Mouse (Mus musculus) limb, embryonic 11.5 days (tissue): ENCODE measurements at regions not wholly inside any gene's neighbourhood (a gene's known extent, or its start where the extent isn't known, plus 50 kb on each side); places are given as distances from the start of the nearest gene placed in this dataset.

Experiments
- ATAC-seq: fragments of 200-750 bp; cut with Nextera tagmentation; 2 replicates; pipeline ENCODE4 v1.8.0; 2017; ENCODE audit warnings: low read depth; ENCODE audit not compliant: insufficient number of reproducible peaks, low FRiP score, low TSS enrichment
- DNase-seq: peaks from one replicate; pipeline ENCODE4 v3.0.0-alpha.2; 2015; ENCODE audit warnings: low spot score
- H3K27ac ChIP-seq: fragments of 300-500 bp; sonication (generic); replicated peaks from 2 replicates; pipeline ENCODE4 v1.5.1; 2014; ENCODE audit warnings: low read depth, mild to moderate bottlenecking, low read length
- H3K27me3 ChIP-seq: fragments of 300-500 bp; sonication (generic); 2 replicates; pipeline ENCODE4 v1.6.1; 2014; ENCODE audit warnings: mild to moderate bottlenecking, low read length, mixed read lengths; ENCODE audit not compliant: control insufficient read depth, insufficient read depth
- H3K36me3 ChIP-seq: fragments of 300-500 bp; sonication (generic); 2 replicates; pipeline ENCODE4 v1.6.1; 2014; ENCODE audit warnings: mild to moderate bottlenecking, low read length, moderate library complexity, mixed read lengths; ENCODE audit not compliant: control insufficient read depth, insufficient read depth
- H3K4me1 ChIP-seq: fragments of 300-500 bp; sonication (generic); 2 replicates; pipeline ENCODE4 v1.6.1; 2014; ENCODE audit warnings: low read length, mixed read lengths; ENCODE audit not compliant: control insufficient read depth, insufficient read depth
- H3K4me2 ChIP-seq: fragments of 300-500 bp; sonication (generic); 2 replicates; pipeline ENCODE4 v1.6.1; 2014; ENCODE audit warnings: low read depth, mild to moderate bottlenecking, moderate library complexity; ENCODE audit not compliant: severe bottlenecking
- H3K4me3 ChIP-seq: fragments of 300-500 bp; sonication (generic); 2 replicates; pipeline ENCODE4 v1.5.1; 2014; ENCODE audit warnings: low read depth, low read length
- H3K9ac ChIP-seq: fragments of 300-500 bp; sonication (generic); 2 replicates; pipeline ENCODE4 v1.6.1; 2014; ENCODE audit warnings: mild to moderate bottlenecking, low read length
- H3K9me3 ChIP-seq: fragments of 300-500 bp; sonication (generic); 2 replicates; pipeline ENCODE4 v1.6.1; 2016; ENCODE audit warnings: low read length; ENCODE audit not compliant: control insufficient read depth
- WGBS: fragments of 180-500 bp; shearing (Covaris S2); extraction: QIAGEN DNeasy Blood & Tissue Kit; methylation state at CpG from one replicate; pipeline ENCODE4 v1.1.7; 2014; 5-methylcytosine and 5-hydroxymethylcytosine counted together

DNA sequence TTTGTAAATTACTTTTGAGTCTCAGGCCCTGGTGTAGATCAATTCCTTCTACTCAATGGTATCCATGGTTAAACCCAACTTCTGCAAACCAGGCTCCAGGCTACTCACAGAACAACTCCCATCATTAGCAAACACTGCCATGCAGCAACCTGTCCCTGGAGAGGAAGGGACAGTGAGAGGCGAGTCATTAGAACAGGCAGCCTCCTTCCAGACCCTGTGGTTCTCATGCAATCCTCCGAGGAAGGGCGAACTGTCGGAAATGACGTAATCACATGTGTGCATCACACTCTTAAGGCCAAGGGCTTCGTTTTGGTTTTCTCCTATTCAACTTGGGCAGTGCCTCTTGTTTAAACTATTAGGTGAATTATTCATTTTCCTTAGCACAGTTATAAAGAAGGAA, 152.2 kb upstream of the Rfx3 start:
- Histone ChIP-seq H3K27me3 (no peaks in the 10 kb centered on the region), H3K4me1 (no peaks in the 10 kb centered on the region), H3K4me3 (no peak overlapping the region), H3K27ac (no peak overlapping the region), H3K36me3 (no peaks in the 10 kb centered on the region), H3K9ac (no peak overlapping the region), H3K9me3 (no peaks in the 10 kb centered on the region), H3K4me2 (no peak overlapping the region)
- ATAC-seq, result no peak
- DNase-seq, result no peak
- 91% methylated on average over 6 of the region's 6 CpGs for WGBS

- ATAC-seq, result no peak
- no peak overlapping the region for H3K4me3 ChIP-seq
- no peak overlapping the region for H3K9ac ChIP-seq
- DNase-seq, result peak; percentile 35
- H3K9me3 ChIP-seq, result no peaks in the 10 kb centered on the region
- no peaks in the 10 kb centered on the region for H3K27me3 ChIP-seq
- 77% methylated on average over 4 of the region's 4 CpGs for WGBS
- no peaks in the 10 kb centered on the region for H3K4me1 ChIP-seq
- no peak overlapping the region for H3K27ac ChIP-seq
- no peaks in the 10 kb centered on the region for H3K36me3 ChIP-seq
- H3K4me2 ChIP-seq, result no peak overlapping the region
These were observed 149.6 kb upstream of the Rfx3 start for GRCm38 (mm10) chr19:28160582-28160981.

- no peaks in the 10 kb centered on the region for H3K4me1 ChIP-seq
- no peaks in the 10 kb centered on the region for H3K36me3 ChIP-seq
These were observed 146.2 kb upstream of the Rfx3 start for GRCm38 (mm10) chr19:28157196-28157595.

GRCm38 (mm10) chr19:28137581-28137980, 126.6 kb upstream of the Rfx3 start:
- Histone ChIP-seq H3K4me2 (no peak overlapping the region), H3K27ac (no peak overlapping the region), H3K9me3 (no peaks in the 10 kb centered on the region), H3K27me3 (no peaks in the 10 kb centered on the region), H3K4me1 (no peaks in the 10 kb centered on the region), H3K36me3 (no peaks in the 10 kb centered on the region), H3K9ac (no peak overlapping the region), H3K4me3 (no peak overlapping the region)
- ATAC-seq, result no peak
- 85% methylated on average over 10 of the region's 10 CpGs for WGBS
- DNase-seq, result no peak

More at GRCm38 (mm10) chr19:28157196-28157595, 146.2 kb upstream of the Rfx3 start:
- Histone ChIP-seq H3K4me2 (no peak overlapping the region), H3K4me3 (no peak overlapping the region), H3K9ac (no peak overlapping the region), H3K27ac (no peak overlapping the region), H3K9me3 (no peaks in the 10 kb centered on the region), H3K27me3 (no peaks in the 10 kb centered on the region)
- ATAC-seq (no peak), DNase-seq (no peak)
- 87% methylated on average over 3 of the region's 3 CpGs for WGBS

GRCm38 (mm10) chr19:28134806-28135205, 123.8 kb upstream of the Rfx3 start:
- ATAC-seq (no peak), DNase-seq (no peak)
- Histone ChIP-seq H3K36me3 (no peaks in the 10 kb centered on the region), H3K4me1 (no peaks in the 10 kb centered on the region), H3K27ac (no peak overlapping the region), H3K27me3 (no peaks in the 10 kb centered on the region), H3K9ac (no peak overlapping the region), H3K4me2 (no peak overlapping the region), H3K4me3 (no peak overlapping the region), H3K9me3 (no peaks in the 10 kb centered on the region)
- WGBS, result 0% methylated on average over 1 of the region's 1 CpGs

DNA sequence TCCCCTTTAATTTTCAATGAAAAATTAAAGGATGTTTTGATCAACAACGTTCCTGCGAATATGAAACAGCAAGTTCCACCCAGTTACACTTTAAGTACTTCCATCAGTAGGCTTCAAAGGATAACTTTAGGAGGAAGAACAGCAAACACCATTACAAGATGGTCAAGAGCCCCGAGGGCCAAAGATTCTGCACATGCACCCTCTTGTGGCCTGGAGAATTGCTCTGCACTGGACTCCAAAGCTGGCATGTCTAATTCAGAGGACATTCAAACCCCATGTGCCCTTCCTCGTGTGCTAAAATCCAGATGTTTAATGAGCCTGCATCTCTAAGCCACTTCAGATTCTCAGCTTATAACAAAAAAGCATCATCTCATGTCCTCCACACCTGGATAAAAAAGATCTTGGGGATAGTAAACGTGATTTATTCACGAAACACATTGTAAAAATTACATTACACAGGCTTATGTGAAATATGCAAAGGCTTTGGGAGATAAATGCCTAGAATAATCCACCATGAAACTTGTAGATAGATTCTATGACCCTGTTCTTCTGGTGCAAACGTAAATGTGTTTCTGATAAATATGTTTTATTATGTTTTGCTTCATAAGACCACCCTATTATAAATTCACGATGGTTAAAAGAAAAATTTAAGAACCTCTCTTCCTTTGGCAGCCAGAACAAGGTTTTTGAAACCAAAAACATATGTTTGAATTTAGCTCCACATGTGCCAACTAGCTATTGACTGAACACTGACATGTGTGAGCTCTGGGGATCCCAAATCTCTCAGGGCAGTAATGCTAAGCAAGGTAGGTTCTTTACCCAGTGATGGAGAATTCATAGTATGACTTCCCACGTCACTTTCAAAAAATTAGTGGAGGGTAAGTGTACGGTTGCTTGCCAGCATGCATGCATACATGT, 100.6 kb upstream of the Rfx3 start:
- H3K4me1 ChIP-seq, result no peaks in the 10 kb centered on the region
- H3K9me3 ChIP-seq, result no peaks in the 10 kb centered on the region
- no peak overlapping the region for H3K4me3 ChIP-seq
- WGBS, result 55% methylated on average over 10 of the region's 10 CpGs
- H3K9ac ChIP-seq, result no peak overlapping the region
- peak; percentile 65 for ATAC-seq
- peak; percentile 48 for DNase-seq
- no peak overlapping the region for H3K4me2 ChIP-seq
- H3K27me3 ChIP-seq, result no peaks in the 10 kb centered on the region
- no peak overlapping the region for H3K27ac ChIP-seq
- H3K36me3 ChIP-seq, result no peaks in the 10 kb centered on the region

DNA sequence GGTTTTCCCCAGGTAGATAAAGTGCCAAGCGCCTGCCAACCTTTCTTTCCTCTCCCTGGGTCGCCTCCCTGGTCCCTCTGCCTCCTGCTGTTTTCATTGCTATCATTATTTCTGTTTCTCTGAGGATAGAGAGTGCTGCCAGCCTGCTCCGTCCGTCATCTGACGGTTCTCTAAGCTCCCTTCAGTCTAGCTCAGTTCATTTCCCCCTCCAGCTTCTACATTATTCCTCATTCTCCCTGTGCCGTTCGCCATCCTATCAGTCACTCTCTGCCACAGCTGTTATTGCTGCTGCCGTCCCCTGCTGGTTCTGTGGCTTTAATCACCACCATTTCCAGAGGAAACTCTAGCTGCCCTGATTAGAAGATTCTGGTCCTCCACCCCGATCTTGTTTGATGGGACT, 84.7 kb upstream of the Rfx3 start:
- ATAC-seq, result no peak
- Histone ChIP-seq H3K27me3 (no peaks in the 10 kb centered on the region), H3K27ac (no peak overlapping the region), H3K4me1 (peaks cover 4% of the 10 kb centered on the region; the same call in 1 of the 2 replicates), H3K36me3 (no peaks in the 10 kb centered on the region), H3K4me3 (no peak overlapping the region), H3K9me3 (no peaks in the 10 kb centered on the region), H3K4me2 (no peak overlapping the region), H3K9ac (no peak overlapping the region; the same call in 1 of the 2 replicates)
- no peak for DNase-seq
- WGBS, result 15% methylated on average over 9 of the region's 9 CpGs

DNA sequence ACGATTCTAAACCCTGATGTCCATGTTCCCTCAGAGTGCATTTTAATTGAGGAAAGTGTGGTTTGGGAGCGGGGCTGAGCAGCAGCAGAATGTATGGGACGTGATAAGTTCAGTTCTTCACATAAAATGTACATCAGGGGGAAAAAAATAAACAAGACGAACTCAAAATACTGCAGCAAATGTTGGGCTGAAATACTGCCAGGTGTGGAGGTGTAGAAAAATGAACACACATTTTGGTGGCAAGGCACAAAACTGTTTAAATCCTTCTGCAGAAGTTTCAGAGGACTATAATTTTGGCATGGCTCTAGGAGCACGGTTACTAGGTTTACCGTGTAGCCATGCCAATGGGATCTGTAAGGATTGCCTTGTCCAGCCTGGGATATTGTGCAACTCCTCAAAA, 81.3 kb upstream of the Rfx3 start:
- no peaks in the 10 kb centered on the region for H3K36me3 ChIP-seq
- no peak for ATAC-seq
- 87% methylated on average over 6 of the region's 6 CpGs for WGBS

More for the DNA sequence above, 81.3 kb upstream of the Rfx3 start:
- no peak overlapping the region for H3K9ac ChIP-seq
- H3K4me3 ChIP-seq, result no peak overlapping the region
- peaks cover 4% of the 10 kb centered on the region; the same call in 1 of the 2 replicates for H3K4me1 ChIP-seq
- DNase-seq, result no peak
- H3K4me2 ChIP-seq, result no peak overlapping the region
- H3K9me3 ChIP-seq, result no peaks in the 10 kb centered on the region
- no peaks in the 10 kb centered on the region for H3K27me3 ChIP-seq
- no peak overlapping the region for H3K27ac ChIP-seq
